Mouse (Mus musculus) adrenal gland, postnatal 10 days (tissue): ENCODE results near the gene Cmpk1. TPM values are rescaled to one million over a fixed set of nuclear protein-coding genes. Genes with fewer than 3 reads are reported as not detected.
"Not testable (repeated sequence)": the region's sequence is repeated elsewhere in the genome, so short reads cannot be mapped to it uniquely, and the experiment has no call there.

Experiments used
- DNase-seq: peaks from one replicate; pipeline ENCODE4 v3.0.0; 2021; ENCODE audit warnings: mixed read lengths
- long read RNA-seq, 2 experiments: library from polyadenylated mRNA; stranded (forward); transcript quantifications; one replicate each; pipeline ENCODE4 v2.0.0; 2021
- total RNA-seq, 2 experiments: library from RNA; stranded (reverse); gene quantifications; 2 replicates each; pipeline ENCODE4 v1.2.3; 2021

Gene Cmpk1
- total RNA-seq = 10 to 100 TPM; 86.6 to 94.9 TPM
- long read RNA-seq, experiment 1, transcript Cmpk1-201 (6 exons, 3,170 nt) = major isoform, 245 of 259 reads
- long read RNA-seq, experiment 1, partial matches to known transcripts = 5 of 259 reads
- long read RNA-seq, experiment 1, other reads (novel, unspliced or antisense) = 9 of 259 reads
- long read RNA-seq, experiment 2, transcript Cmpk1-201 (6 exons, 3,170 nt) = major isoform, 119 of 124 reads
- long read RNA-seq, experiment 2, partial matches to known transcripts = 3 of 124 reads
- long read RNA-seq, experiment 2, other reads (novel, unspliced or antisense) = 2 of 124 reads

GRCm38 (mm10) chr4:114986591-114987432 lies at the start of gene Cmpk1:
TSS of gene Cmpk1 (minus strand) at chr4:114987241.
- peak; percentile 93 for DNase-seq

DNA sequence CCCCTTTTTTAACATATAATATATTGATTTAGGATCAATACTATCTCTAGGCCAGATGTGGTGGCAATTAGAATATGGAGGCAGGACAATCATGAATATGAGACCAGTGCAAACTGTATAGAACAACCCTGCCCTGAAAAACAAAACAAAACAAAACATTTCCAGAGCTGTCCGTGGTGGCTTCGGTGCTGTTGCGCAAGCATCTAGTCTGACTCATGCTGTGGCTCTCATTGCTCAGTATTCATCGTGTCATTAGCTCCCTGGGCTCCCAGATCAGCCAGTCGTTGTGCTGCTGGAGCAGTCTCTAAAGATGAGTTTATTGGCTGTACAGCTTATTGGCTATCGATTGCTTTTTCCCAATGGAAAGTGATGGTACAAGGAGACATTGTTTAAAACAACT lies 48.0 kb upstream of the Cmpk1 start:
- peak; percentile 55 for DNase-seq

DNA sequence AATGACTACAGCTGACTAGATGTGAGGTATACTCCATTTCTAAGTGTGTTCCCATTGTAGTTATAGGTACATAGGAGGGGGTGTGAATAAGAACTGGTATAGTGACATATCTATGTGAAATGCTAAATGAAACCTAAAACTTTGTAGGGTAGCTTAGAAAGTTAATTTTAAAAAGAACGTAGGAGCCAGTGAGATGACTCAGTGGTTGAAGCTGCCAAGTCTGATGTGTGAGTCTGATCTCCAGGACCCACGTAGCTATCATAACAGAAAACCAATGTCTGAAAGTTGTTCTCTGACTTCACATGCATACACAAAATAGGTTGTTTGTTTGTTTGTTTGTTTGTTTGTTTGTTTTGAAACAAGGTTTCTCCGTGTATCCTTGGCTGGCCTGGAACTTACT lies 33.0 kb upstream of the Cmpk1 start:
- DNase-seq = no peak

DNA sequence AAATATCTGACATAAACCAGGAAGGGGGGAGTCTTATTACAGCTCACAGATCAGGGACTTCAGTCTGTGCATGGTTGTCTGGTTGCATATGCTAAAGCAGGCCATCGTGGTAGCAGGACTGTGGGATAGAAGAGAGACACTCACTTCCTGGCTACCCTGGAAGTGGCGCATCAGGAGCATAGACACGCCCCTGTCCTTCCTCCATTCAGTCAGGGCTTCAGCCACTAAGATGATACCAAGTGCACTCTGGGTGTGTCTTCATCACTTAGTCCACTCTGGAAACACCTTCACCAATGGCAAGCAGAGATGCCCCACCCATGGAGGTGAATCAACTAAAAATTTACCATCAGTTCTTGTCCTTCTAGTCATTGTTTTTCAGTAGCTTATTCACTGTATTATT lies 27.2 kb upstream of the Cmpk1 start:
- no peak for DNase-seq

- no peak for DNase-seq
Observed at GRCm38 (mm10) chr4:115000429-115000795, 13.4 kb upstream of the Cmpk1 start.

DNA sequence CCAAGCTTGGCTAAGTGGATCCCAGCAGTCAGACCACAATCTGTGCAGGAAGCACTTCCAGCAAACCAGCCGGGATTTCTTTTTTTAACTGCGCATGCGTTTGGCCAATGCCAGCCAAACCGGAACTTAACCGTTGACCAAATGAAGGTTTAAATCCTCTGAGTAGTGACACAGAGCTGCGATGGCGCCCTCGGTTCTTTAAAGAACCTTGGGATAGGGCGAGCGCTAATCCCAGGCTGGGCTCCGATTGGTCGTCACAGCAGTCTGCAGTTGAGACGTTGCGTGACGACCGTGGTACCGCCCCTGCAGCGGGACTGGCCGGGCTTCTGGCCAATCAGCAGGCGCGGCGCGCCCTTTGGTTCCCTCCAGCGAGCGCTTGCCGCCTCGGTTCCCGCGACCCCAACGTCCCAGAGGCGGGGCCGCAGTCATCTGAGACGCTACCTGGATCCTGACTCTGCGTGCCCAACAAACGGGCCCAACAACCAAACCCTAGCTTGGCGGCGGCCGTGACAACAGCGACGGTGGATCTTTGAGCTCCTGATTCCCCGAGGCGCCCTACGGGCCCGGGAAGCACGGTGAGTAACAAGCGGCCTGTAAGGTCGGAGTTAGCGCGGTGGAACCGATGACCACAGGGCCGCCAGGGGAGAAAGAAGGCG lies 12.9 kb upstream of the Cmpk1 start, which contains the start of gene Stil:
TSS of gene Stil (plus strand) at position 387 of the 656 bp plus-strand sequence.
- peak; percentile 97 for DNase-seq

- DNase-seq = no peak
Observed at GRCm38 (mm10) chr4:114999445-114999772, 12.4 kb upstream of the Cmpk1 start.

DNA sequence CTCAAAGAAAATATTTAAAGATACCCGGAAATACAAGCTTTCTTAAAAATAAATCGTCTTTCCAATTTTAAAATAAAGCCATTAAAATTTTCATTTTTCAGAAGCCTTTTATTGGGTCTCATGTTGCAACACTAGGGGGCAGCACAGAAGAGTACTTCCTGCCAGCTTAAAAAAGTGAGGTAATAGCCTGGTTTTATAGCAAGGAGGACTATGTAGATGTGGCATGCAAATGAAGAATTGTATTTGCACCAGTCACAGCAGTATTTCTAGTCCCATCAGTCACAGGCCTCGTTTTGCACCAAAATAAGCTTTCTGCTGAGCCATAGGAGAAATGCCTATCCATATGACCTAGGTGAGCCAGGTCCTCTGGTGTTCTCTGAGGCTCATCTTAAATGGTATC lies 10.0 kb upstream of the Cmpk1 start:
- DNase-seq = peak; percentile 63

GRCm38 (mm10) chr4:114994218-114994617 lies 7.2 kb upstream of the Cmpk1 start:
- no peak for DNase-seq

DNA sequence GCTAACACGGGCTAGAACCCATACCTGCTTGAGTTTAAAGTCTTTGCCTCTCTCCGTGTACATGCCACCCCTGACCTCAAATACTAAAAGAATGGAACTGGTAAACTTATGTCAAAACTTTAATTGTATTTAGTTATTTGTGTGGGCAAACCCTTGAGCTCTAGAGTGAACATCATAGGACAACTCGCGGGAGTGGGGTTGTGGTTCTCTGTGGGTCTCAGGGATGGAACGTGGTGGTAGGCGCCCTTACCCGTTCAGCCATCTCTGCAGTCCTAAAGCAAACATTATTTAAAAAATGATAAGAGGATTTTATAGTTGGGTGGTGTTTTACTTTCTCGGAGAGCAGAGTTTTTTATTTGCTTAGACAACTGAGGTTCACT lies 840 bp downstream of the Cmpk1 start:
- DNase-seq = peak; percentile 9

GRCm38 (mm10) chr4:114983020-114983419 lies 4.0 kb downstream of the Cmpk1 start:
- DNase-seq = no peak

DNA sequence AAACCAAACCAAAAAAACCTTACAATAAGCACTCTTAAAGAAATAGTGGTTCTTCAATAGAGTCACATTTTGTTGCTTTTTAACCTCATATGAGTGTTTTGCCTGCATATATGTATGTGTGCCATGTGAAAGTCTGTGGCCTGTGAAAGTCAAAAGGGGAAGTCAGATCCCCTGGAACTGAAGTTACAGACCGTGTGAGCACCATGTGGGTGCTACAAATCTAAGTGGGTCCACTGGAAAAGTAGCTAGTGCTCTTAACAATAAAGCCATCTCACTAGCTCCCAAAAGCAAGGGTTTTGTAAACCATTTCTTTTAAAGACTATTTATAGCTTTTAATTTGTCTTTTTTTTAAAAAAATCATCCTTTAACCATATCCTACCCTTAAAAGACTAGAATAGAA lies 4.4 kb downstream of the Cmpk1 start:
- DNase-seq = no peak

GRCm38 (mm10) chr4:114973229-114973740 lies 13.8 kb downstream of the Cmpk1 start:
- no peak for DNase-seq

DNA sequence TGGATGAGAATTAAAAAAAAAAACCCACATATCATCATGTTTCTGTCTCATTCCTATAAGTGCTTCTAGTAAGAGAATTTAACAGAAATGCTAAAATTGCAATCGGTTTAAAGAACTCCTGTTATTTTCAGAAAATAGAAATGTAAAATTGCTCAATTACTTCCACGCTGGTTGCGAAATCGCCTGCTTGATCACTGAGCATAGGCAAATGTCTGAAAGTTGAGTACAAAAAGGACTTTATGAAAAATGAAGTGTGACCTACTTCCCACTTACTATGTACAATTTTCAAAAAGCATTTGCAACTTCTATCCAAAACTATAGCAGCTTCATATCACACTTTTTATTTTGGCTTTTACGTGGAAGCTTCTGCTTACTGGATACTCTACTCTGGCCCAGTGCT lies 16.3 kb downstream of the Cmpk1 start:
- no peak for DNase-seq

DNA sequence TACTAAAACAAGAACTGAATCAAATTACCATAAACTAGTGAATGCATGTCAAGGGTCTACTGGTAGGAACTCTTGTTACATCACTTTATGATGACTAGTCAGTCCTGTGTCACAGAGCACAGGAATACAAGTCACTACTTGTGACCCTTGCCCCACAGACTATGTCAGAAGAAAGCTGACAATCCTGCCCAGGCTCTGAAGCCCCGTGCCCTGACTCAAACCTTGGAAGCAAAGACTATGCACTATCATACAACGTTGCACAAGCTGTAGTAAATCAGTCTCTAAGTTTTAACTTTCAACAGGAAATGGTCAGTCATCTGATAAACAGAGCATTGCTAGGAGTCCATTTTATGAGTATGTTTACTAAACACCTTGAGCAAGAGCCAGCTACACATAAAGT lies 26.2 kb downstream of the Cmpk1 start:
- DNase-seq = not testable (repeated sequence)

- DNase-seq = no peak
Observed at GRCm38 (mm10) chr4:114959533-114959932, 27.5 kb downstream of the Cmpk1 start.

GRCm38 (mm10) chr4:114958786-114959185 lies 28.3 kb downstream of the Cmpk1 start:
- DNase-seq = no peak

GRCm38 (mm10) chr4:114958231-114958630 lies 28.8 kb downstream of the Cmpk1 start:
- DNase-seq = no peak

GRCm38 (mm10) chr4:114957403-114957802 lies 29.6 kb downstream of the Cmpk1 start:
- peak; percentile 38 for DNase-seq

- no peak for DNase-seq
Observed at GRCm38 (mm10) chr4:114953172-114953571, 33.9 kb downstream of the Cmpk1 start.

GRCm38 (mm10) chr4:114947852-114948481 lies 39.1 kb downstream of the Cmpk1 start:
- no peak for DNase-seq

- peak; percentile 92 for DNase-seq
Observed at GRCm38 (mm10) chr4:114947395-114947794, 39.6 kb downstream of the Cmpk1 start.

GRCm38 (mm10) chr4:114946416-114946815 lies 40.6 kb downstream of the Cmpk1 start:
- no peak for DNase-seq
